Comparison of ENCODE assay signal across 8 mouse cellular contexts in the genomic region with DNA sequence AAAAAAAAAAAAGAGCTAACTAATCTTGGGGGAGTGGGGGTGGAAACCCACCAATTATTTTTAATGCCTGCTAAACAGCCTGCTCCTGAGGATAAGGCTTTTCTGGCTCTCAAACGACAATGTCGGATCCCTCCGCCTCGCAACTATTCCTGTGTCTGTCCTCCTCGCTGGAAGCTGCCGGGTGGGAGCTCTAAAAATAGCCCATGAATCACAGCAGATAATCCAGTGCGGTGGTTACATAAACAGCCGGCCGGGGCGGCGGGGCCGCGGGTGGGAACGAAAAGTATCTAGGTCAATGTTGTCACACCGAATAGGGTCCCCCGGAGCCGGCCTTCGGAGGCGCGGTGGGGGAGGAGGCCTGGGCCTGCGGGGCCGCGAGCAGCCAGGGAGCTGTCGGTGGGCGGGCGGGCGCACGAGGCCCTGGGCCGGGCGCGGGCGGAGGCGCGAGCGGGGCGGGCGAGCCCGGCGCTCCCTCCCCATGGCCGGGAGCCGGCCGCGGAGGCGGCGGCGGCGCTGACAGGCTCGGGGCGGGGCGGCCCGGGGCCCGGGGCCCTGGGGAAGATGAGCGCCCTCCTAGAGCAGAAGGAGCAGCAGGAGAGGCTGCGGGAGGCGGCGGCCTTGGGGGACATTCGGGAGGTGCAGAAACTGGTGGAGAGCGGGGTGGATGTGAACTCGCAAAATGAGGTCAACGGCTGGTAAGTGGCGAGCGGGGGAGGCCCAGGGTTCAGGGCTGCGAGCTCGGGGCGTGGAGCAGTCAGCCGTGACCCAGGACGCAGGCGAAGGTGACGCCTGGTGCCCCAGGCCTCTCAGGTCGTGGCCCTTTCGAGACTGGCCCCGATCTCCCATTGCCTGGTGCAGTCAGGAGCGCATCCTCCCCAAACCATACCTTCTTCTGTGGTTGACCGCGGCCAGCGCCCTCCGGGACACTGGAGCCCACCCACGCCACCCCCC. TPM values are rescaled to one million over a fixed set of nuclear protein-coding genes. Genes with fewer than 3 reads are reported as not detected.
DNase-seq lines count a peak whose midpoint lies in the region; ATAC-seq and TF ChIP-seq lines count a peak whose summit lies in the region.

Gene Ankrd40, plus strand, starts transcription at position 309 of the 951 bp plus-strand sequence.

- H3K9ac ChIP-seq in embryonic facial prominence, embryonic 13.5 days, result peak within 1 kb of the TSS; percentile 95
- H3K9ac ChIP-seq in heart, adult 2 months (ENCODE audit: low read depth, low read length), result peak within 1 kb of the TSS; percentile 87
- peak within 1 kb of the TSS; percentile 93 for H3K9ac ChIP-seq in limb, embryonic 13.5 days
- H3K9ac ChIP-seq in midbrain, embryonic 16.5 days (ENCODE audit: low read depth, low read length), result peak within 1 kb of the TSS; percentile 97

- under 1% methylated on average over 75 of the region's 78 CpGs for WGBS in embryonic facial prominence, embryonic 13.5 days
- WGBS in heart, adult 2 months, result under 1% methylated on average over 73 of the region's 78 CpGs
- under 1% methylated on average over 70 of the region's 78 CpGs for WGBS in limb, embryonic 13.5 days
- WGBS in midbrain, embryonic 16.5 days, result under 1% methylated on average over 66 of the region's 78 CpGs

- DNase-seq in 3134 (ENCODE audit: extremely low read depth, insufficient read length, low spot score), result peak; percentile 94
- DNase-seq in adrenal gland, postnatal 36 days, result peak; percentile 96
- DNase-seq in heart, adult 2 months, result peak; percentile 95 to 96
- DNase-seq in kidney, adult 8-10 months, result peak; percentile 95
- peak; percentile 87 to 88 for DNase-seq in spleen, postnatal 10 days (ENCODE audit: low spot score in 2 of 2)

- H3K4me3 ChIP-seq in embryonic facial prominence, embryonic 13.5 days, result peak within 1 kb of the TSS; percentile 75
- peak within 1 kb of the TSS; percentile 78 for H3K4me3 ChIP-seq in heart, adult 2 months
- H3K4me3 ChIP-seq in limb, embryonic 13.5 days, result peak within 1 kb of the TSS; percentile 77
- H3K4me3 ChIP-seq in midbrain, embryonic 16.5 days (ENCODE audit: low read depth, low read length), result peak within 1 kb of the TSS; percentile 85

- TF ChIP-seq CTCF in heart, adult 2 months (IDR thresholded peaks at IDR 0.05), result no peak

- peaks cover 4% of the 10 kb centered on the region; the same call in 1 of the 2 replicates for H3K79me2 ChIP-seq in heart, adult 2 months (replicated peaks; ENCODE audit: control insufficient read depth, insufficient read depth, low read length)

- peaks cover 9% of the 10 kb centered on the region; the same call in 1 of the 2 replicates for H3K36me3 ChIP-seq in embryonic facial prominence, embryonic 13.5 days
- H3K36me3 ChIP-seq in heart, adult 2 months (ENCODE audit: control insufficient read depth, insufficient read depth, low read length), result peaks cover 32% of the 10 kb centered on the region
- H3K36me3 ChIP-seq in limb, embryonic 13.5 days, result peaks cover 3% of the 10 kb centered on the region; the same call in 1 of the 2 replicates
- H3K36me3 ChIP-seq in midbrain, embryonic 16.5 days (ENCODE audit: control insufficient read depth, insufficient read depth, low read length), result no peaks in the 10 kb centered on the region

- H3K4me1 ChIP-seq in embryonic facial prominence, embryonic 13.5 days, result peaks cover 36% of the 10 kb centered on the region
- peaks cover 11% of the 10 kb centered on the region for H3K4me1 ChIP-seq in heart, adult 2 months (ENCODE audit: control insufficient read depth, insufficient read depth, low read length)
- peaks cover 27% of the 10 kb centered on the region for H3K4me1 ChIP-seq in limb, embryonic 13.5 days
- H3K4me1 ChIP-seq in midbrain, embryonic 16.5 days (ENCODE audit: control insufficient read depth, insufficient read depth, low read length), result peaks cover 29% of the 10 kb centered on the region

- peak; percentile 91 for TF ChIP-seq EP300 in heart, adult 2 months (IDR thresholded peaks at IDR 0.05; ENCODE audit: insufficient read depth, low read depth, low read length)

- H3K4me2 ChIP-seq in embryonic facial prominence, embryonic 13.5 days, result peak within 1 kb of the TSS; percentile 69
- peak within 1 kb of the TSS; percentile 70 for H3K4me2 ChIP-seq in limb, embryonic 13.5 days (replicated peaks)
- peak within 1 kb of the TSS; percentile 82 for H3K4me2 ChIP-seq in midbrain, embryonic 16.5 days (ENCODE audit: low read length)

- H3K9me3 ChIP-seq in embryonic facial prominence, embryonic 13.5 days, result no peaks in the 10 kb centered on the region
- H3K9me3 ChIP-seq in limb, embryonic 13.5 days, result no peaks in the 10 kb centered on the region
- no peaks in the 10 kb centered on the region for H3K9me3 ChIP-seq in midbrain, embryonic 16.5 days (replicated peaks; ENCODE audit: control insufficient read depth, low read length, poor library complexity, severe bottlenecking)

- intact Hi-C loops in heart, adult 2 months (cut with DNase I), result loop anchor here (5.0 kb wide), 1 partner anchor 219 kb away; the partner anchor contains the start of gene Rsad1

- ATAC-seq in embryonic facial prominence, embryonic 13.5 days (ENCODE audit: insufficient number of reproducible peaks, insufficient read depth, low FRiP score, low TSS enrichment, low read depth), result peak; percentile 86
- ATAC-seq in limb, embryonic 13.5 days (ENCODE audit: low FRiP score, low read depth), result peak; percentile 89
- peak; percentile 87 for ATAC-seq in midbrain, embryonic 16.5 days

- no peaks in the 10 kb centered on the region for H3K27me3 ChIP-seq in embryonic facial prominence, embryonic 13.5 days
- no peaks in the 10 kb centered on the region for H3K27me3 ChIP-seq in heart, adult 2 months (ENCODE audit: control insufficient read depth, insufficient read depth, low read length)
- H3K27me3 ChIP-seq in limb, embryonic 13.5 days, result no peaks in the 10 kb centered on the region
- no peaks in the 10 kb centered on the region for H3K27me3 ChIP-seq in midbrain, embryonic 16.5 days (ENCODE audit: control insufficient read depth, insufficient read depth, low read depth, low read length)

- TF ChIP-seq POLR2A in heart, adult 2 months (IDR thresholded peaks at IDR 0.05; ENCODE audit: insufficient read depth, low read depth, low read length), result peak; percentile 97

- H3K27ac ChIP-seq in embryonic facial prominence, embryonic 13.5 days, result peak within 1 kb of the TSS; percentile 99
- peak within 1 kb of the TSS; percentile 99 for H3K27ac ChIP-seq in heart, adult 2 months
- H3K27ac ChIP-seq in limb, embryonic 13.5 days, result peak within 1 kb of the TSS; percentile 98
- H3K27ac ChIP-seq in midbrain, embryonic 16.5 days (ENCODE audit: low read length), result peak within 1 kb of the TSS; percentile 99

RNA-seq across cellular contexts. Expression of gene Ankrd40, which starts in this region (rescaled TPM):
- 100 to 1,000 TPM; 132 to 151 TPM for total RNA-seq in adrenal gland, postnatal 36 days (2021)
- polyA plus RNA-seq in embryonic facial prominence, embryonic 13.5 days (2015; fragmentation: Nextera tagmentation; extraction: Ambion mirVana), result 16.6 and 17.1 TPM in 2 replicates
- 100 to 1,000 TPM; 254 to 285 TPM for total RNA-seq in heart, adult 2 months (2021)
- 287 and 346 TPM in 2 replicates for polyA plus RNA-seq in heart, adult 2 months (2012; rRNA removed)
- polyA plus RNA-seq in limb, embryonic 13.5 days (2015; fragmentation: Nextera tagmentation; extraction: Ambion mirVana), result 17.0 and 18.8 TPM in 2 replicates
- 8.5 and 10.2 TPM in 2 replicates for polyA plus RNA-seq in midbrain, embryonic 16.5 days (2015; fragmentation: Nextera tagmentation; extraction: Ambion mirVana)

Comparison
In these comparisons a context has a peak if more than half of its experiments do, and no peak if none do; other contexts are left out.
1. Peak in every context shown above with its lines: DNase-seq, ATAC-seq, H3K4me3 ChIP-seq and H3K27ac ChIP-seq.
2. RNA of gene Ankrd40 (polyA plus RNA-seq): 287 to 346 TPM in heart, adult 2 months; 17.0 to 18.8 TPM in limb, embryonic 13.5 days, 16.6 to 17.1 TPM in embryonic facial prominence, embryonic 13.5 days and 8.5 to 10.2 TPM in midbrain, embryonic 16.5 days; every median in the first group is over 10 times any median in the second.